Mouse (Mus musculus) cortical plate, adult 2 months (tissue): ENCODE measurements around the gene Fgfr1op.

Experiments
- CTCF ChIP-seq: fragments of 200-500 bp; IDR thresholded peaks from 2 replicates; pipeline ENCODE4 v1.5.1; 2011; ENCODE audit warnings: mild to moderate bottlenecking, control low read depth, low read length; ENCODE audit not compliant: insufficient read depth; ENCODE audit errors: extremely low read depth
- POLR2A ChIP-seq: fragments of 200-500 bp; IDR thresholded peaks from 2 replicates; pipeline ENCODE4 v1.6.1; 2011; ENCODE audit warnings: mild to moderate bottlenecking, low read length, control low read depth; ENCODE audit not compliant: insufficient read depth; ENCODE audit errors: extremely low read depth

- no peak for TF ChIP-seq POLR2A
- TF ChIP-seq CTCF: no peak
These were observed 78.8 kb downstream of the Fgfr1op start for GRCm38 (mm10) chr17:8244124-8244523.
